Mouse (Mus musculus): ENCODE measurements at regions not wholly inside any gene's neighbourhood (a gene's known extent, or its start where the extent isn't known, plus 50 kb on each side); places are given as distances from the start of the nearest gene placed in this dataset.

- Histone ChIP-seq H3K27me3 (ENCODE audit: control insufficient read depth, insufficient read depth, low read length) (no peaks in the 10 kb centered on the region), H3K4me1 (ENCODE audit: control insufficient read depth, insufficient read depth, low read length) (no peaks in the 10 kb centered on the region), H3K4me3 (ENCODE audit: low read depth, low read length) (no peak overlapping the region), H3K4me2 (ENCODE audit: low read depth, low read length) (no peak overlapping the region), H3K36me3 (ENCODE audit: control insufficient read depth, insufficient read depth, low read length) (no peaks in the 10 kb centered on the region), H3K9ac (replicated peaks; ENCODE audit: low read depth, low read length) (no peak overlapping the region), H3K27ac (ENCODE audit: low read depth, low read length) (no peak overlapping the region), H3K9me3 (ENCODE audit: control insufficient read depth, low read length) (no peaks in the 10 kb centered on the region)
- no peak for ATAC-seq (ENCODE audit: low read depth)
- 79% methylated on average over 6 of the region's 6 CpGs for WGBS
Observed at GRCm38 (mm10) chr13:56948086-56948485, 52.3 kb upstream of the Trpc7 start.

DNA sequence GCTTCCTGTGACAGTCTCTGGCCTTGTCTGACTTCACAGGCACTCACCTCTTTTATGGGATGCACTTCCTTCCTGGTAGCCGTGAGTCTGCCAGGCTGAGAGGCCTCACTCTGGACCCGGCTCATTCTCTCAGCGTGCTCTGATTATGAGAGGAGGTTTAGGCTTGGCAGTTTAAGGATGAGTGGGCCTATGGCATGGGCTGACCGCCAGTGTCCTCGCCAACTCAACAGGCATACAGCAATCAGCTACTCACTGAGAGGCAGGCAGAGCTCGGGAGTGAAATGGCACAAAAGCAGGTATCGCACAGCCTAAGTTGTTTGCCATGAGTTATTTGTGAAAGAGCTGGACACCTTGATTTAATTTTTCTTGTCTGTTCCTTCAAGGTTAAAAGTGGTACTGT is 51.5 kb upstream of the Trpc7 start:
- H3K36me3 ChIP-seq (ENCODE audit: control insufficient read depth, insufficient read depth, low read length), result no peaks in the 10 kb centered on the region
- no peaks in the 10 kb centered on the region for H3K4me1 ChIP-seq (ENCODE audit: control insufficient read depth, insufficient read depth, low read length)
- H3K4me3 ChIP-seq (ENCODE audit: low read depth, low read length), result no peak overlapping the region
- H3K9ac ChIP-seq (replicated peaks; ENCODE audit: low read depth, low read length), result no peak overlapping the region
- WGBS, result 86% methylated on average over 7 of the region's 7 CpGs
- H3K9me3 ChIP-seq (ENCODE audit: control insufficient read depth, low read length), result no peaks in the 10 kb centered on the region
- H3K27ac ChIP-seq (ENCODE audit: low read depth, low read length), result no peak overlapping the region
- no peaks in the 10 kb centered on the region for H3K27me3 ChIP-seq (ENCODE audit: control insufficient read depth, insufficient read depth, low read length)
- no peak overlapping the region for H3K4me2 ChIP-seq (ENCODE audit: low read depth, low read length)
- no peak for ATAC-seq (ENCODE audit: low read depth)

Measured in neural tube, embryonic 14.5 days (tissue).